Mouse (Mus musculus) C2C12 (cell line): ENCODE results near the gene Fbrs.

ENCODE experiments used
- CTCF ChIP-seq: IDR thresholded peaks from one replicate; pipeline ENCODE4 v1.5.1; 2011; ENCODE audit not compliant: control insufficient read depth, insufficient read depth, insufficient read length
- MAX ChIP-seq: IDR thresholded peaks from one replicate; pipeline ENCODE4 v1.6.1; 2011; ENCODE audit warnings: mild to moderate bottlenecking, control low read depth
- MYOG ChIP-seq: IDR thresholded peaks from one replicate; pipeline ENCODE4 v1.6.1; 2011; ENCODE audit not compliant: control insufficient read depth, insufficient read length; ENCODE audit errors: extremely low read depth
- USF1 ChIP-seq: IDR thresholded peaks from one replicate; pipeline ENCODE4 v1.6.1; 2011; ENCODE audit warnings: low read depth, mild to moderate bottlenecking, control low read depth, moderate library complexity

DNA sequence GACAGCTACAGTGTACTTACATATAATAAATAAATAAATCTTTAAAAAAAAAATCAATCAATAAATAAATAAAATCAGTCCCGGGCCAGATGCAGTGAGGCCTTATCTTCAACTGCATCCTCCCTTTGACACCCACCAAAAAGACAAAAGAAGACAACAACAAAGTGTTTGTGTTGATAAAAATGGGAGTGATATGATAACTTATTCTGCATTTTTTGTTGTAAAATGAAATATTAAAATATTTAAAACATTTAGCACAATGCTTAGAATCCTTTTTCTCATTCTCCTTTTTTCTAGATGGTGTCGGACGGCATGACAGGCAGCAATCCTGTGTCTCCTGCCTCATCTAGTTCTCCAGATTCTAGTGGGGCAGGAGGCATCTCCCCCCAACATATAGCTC is 40.3 kb downstream of the Fbrs start, which contains the start of gene Gm42715:
- no peak for TF ChIP-seq CTCF
- TF ChIP-seq MAX, result no peak
- TF ChIP-seq MYOG, result no peak
- no peak for TF ChIP-seq USF1
